Mouse (Mus musculus) spleen, adult 18-20 months (tissue): ENCODE measurements around the gene Trim38.
A peak's percentile ranks its signal among the peaks of the same experiment; 100 is the strongest.
"Not testable (repeated sequence)": the region's sequence is repeated elsewhere in the genome, so short reads cannot be mapped to it uniquely, and the experiment has no call there.

ENCODE experiments used
- DNase-seq, 2 experiments: peaks; one replicate each; pipeline ENCODE4 v3.0.0; 2022; ENCODE audit warnings: mixed read lengths in 2 of 2

The Trim38 gene

GRCm38 (mm10) chr13:23769613-23770012 lies at the start of gene Trim38:
TSS of gene Trim38 (plus strand) at chr13:23769913.
- DNase-seq = not testable (repeated sequence)

GRCm38 (mm10) chr13:23724239-23724638 lies 45.5 kb upstream of the Trim38 start:
- DNase-seq = no peak

DNA sequence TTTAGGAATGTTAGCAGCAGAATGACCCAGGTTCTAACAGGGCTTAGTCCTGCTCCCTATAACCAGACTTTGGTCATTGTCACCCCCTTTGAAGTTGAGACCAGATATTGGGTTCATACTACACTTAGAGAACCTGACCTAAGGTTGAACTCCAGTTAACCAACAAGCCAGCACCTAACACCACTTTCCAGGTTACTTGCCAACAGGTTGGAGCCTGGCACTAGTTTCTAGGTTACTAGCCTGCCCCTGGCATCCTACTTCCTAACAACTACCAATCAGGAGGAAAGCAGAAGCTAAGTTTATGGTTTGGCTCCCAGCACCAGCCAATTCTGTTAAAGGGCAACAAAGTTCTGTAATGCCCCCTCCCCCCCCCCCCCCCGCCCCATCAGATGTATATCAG lies 44.5 kb upstream of the Trim38 start:
- no peak for DNase-seq

- DNase-seq = no peak
Observed at GRCm38 (mm10) chr13:23728472-23729191, 41.1 kb upstream of the Trim38 start.

GRCm38 (mm10) chr13:23729192-23729525 lies 40.6 kb upstream of the Trim38 start:
- DNase-seq = no peak

- DNase-seq = no peak
Observed at GRCm38 (mm10) chr13:23729706-23730105, 40.0 kb upstream of the Trim38 start.

- no peak for DNase-seq
Observed at GRCm38 (mm10) chr13:23730479-23730878, 39.2 kb upstream of the Trim38 start.

DNA sequence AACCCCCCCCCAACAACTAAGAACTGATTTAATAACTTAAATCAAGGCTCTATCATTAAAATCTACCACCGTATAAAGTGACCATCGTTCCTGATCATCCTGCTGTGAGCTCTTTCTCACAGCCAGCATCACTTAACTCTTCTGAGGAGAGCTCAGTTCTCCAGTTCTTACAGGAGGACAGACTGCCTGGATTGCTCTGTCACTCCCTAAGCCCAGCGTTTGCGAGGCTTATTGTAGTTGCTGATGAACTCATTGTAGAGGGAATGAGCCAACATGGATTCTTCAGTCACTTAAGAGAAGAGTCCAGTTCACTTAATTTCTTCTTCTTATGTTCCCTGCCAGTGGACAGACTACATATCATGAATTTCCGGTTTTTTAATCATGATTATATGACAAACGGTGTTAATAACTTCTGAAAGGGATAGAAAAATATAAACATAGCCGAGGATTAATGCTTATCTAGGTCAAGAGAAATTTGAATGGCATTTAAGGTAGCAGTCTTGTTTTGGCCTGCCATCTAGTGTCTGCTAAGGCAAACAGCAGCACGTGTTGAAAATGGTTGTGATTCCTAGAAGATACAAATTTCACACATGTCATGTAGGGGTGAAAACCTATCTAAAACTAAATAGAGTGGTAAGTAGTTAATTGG lies 37.4 kb upstream of the Trim38 start:
- no peak for DNase-seq

DNA sequence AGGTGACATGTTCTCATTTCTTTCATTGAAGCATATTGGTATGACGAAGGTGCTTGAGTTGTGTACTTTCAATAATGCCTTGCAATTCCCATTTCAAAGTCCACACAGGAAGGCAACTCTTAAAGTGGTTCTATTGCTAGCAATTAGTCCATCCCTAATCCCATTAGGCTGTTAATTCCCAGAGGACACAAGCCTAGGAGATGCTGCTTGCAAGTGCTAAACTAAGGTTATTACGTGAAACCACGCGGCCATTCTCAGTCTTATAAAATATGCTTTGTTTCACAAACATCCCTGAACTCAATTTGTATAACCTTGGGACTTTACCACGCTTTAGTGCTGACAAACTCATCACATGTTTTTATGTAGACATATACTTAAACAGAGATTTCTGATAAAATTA lies 32.6 kb upstream of the Trim38 start:
- no peak for DNase-seq

GRCm38 (mm10) chr13:23738041-23738440 lies 31.7 kb upstream of the Trim38 start:
- peak in 1 of 2 experiments; percentile 49 for DNase-seq

DNA sequence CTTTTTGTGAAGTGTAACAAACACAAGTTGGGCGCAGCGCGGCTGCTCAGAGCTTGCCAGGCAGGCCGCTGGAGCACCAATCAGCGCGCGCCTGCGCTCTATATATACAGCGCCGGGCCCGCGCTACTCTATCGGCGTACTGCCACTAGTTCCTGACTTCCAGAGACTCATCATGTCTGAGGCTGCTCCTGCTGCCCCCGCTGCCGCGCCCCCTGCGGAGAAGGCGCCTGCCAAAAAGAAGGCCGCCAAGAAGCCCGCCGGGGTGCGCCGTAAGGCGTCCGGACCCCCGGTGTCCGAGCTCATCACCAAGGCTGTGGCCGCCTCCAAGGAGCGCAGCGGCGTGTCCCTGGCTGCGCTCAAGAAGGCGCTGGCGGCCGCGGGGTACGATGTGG lies 31.0 kb upstream of the Trim38 start, which contains the start of gene Hist1h1c:
TSS of gene Hist1h1c (plus strand) at position 132 of the 392 bp plus-strand sequence.
- peak; percentile 86 to 89 for DNase-seq

- peak; percentile 79 to 89 for DNase-seq
Observed at GRCm38 (mm10) chr13:23739069-23739921, 30.4 kb upstream of the Trim38 start.

DNA sequence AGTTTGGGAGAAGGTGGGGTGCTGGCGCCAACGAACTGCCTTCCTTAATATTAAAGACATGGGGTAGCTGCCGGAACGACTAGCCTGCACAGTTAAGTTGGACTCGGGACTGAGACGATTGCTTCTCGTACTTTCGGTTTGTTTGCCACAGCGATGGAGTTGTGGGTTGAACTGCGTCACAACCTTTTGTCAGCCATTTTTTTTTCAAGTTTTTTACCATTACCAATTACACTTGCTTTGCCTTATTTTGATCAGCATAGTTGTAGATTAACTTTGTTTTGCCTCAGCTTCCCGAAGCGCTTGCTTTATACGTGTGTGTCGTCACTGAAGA lies 29.8 kb upstream of the Trim38 start:
- no peak for DNase-seq

- no peak for DNase-seq
Observed at GRCm38 (mm10) chr13:23740256-23740840, 29.4 kb upstream of the Trim38 start.

- no peak for DNase-seq
Observed at GRCm38 (mm10) chr13:23740910-23741309, 28.8 kb upstream of the Trim38 start.

DNA sequence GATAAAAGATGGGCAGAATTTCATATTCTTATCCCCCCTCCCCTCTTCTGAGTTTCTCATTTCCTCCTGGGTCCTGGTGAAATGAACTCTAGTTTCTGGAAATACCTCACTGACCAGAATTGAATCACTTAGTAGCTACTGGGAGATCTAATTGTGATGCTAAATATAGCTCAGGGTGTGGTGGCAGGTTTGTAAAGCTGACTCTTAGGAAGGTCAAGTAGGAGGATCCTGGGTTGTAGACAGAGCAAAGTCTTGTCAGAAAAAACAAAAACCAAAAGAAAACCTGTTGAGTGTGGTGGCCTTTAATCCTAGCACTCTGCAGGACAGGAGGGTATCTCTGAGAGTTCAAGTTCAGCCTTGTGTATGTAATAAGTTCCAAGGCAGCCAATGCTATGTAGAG lies 27.7 kb upstream of the Trim38 start:
- DNase-seq = no peak

DNA sequence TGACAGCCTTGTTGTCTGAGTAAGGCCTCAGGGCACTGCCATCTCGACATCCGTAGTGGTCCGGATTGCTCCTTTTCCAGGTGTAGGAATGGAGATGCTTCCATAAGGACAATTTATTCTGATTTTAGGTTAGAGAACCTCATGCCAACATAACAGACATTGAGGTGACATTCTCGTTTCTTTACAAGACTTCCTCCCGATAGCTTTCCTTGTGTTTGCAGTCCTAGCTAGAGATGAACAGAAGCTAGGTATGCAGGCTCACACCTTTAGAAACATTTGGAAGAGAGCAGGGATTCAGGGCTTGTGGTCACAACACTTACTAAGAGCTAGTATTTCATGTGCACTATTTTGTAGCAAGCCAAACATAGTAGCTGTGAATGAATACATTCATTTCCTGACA lies 26.5 kb upstream of the Trim38 start:
- no peak for DNase-seq

DNA sequence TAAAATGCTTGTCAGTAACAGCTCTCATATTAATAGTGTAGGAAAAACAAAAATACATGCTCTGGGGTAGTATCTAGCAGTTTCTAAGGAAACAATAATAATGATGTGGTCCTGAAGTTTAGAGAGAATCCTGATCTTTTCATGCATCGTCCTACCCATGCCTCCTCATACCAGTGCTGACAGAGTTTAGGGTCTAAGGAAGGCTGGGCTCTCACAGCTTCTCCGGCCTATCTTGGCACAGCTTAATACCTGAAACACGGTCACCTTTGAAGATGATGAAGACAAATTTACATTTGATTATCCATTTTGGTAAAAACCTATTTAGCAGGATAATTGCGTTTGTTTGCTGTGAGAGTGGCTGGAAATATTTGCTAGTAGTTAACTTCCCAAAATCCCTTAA lies 25.8 kb upstream of the Trim38 start:
- no peak for DNase-seq

- DNase-seq = no peak
Observed at GRCm38 (mm10) chr13:23744421-23745380, 25.0 kb upstream of the Trim38 start.

DNA sequence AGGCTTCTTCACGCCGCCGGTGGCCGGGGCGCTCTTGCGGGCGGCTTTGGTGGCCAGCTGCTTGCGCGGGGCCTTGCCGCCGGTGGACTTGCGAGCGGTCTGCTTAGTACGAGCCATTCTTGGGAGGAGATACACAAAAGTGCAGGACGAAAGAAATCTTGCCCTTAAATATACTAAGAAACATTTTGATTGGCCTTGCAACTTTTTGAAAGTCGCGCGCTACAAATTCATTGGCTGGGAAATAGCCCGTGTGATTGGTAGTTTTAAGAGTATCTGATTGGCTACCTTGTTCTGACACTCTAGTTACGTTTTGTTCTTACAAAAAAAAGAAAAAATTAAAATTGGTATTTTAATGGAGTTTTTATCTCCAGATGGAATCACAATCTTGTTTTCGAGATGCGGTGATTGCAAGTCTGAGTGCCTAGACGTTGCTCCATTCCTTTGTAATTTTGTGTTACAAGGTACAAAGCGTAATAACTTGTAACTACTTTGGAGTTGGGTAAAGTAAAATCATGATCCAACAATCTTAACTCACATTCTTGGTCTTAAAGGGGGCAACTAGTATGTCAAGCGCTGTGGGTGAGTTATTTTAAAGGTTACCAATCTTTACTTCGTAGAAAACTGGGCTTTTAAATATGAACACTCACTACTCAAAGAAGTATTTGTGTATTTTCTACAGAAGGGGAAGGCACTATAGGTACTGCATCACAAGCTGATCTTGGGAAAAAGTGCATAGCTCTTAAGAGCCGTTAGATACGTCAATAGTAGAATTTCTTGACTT lies 24.1 kb upstream of the Trim38 start, which contains the start of gene Hist1h3c:
TSS of gene Hist1h3c (minus strand) at position 222 of the 781 bp plus-strand sequence.
- peak; percentile 60 to 80 for DNase-seq
